Mouse (Mus musculus): ENCODE measurements around the gene Rbms3. TPM values are rescaled to one million over a fixed set of nuclear protein-coding genes. Genes with fewer than 3 reads are reported as not detected.

The Rbms3 gene
- total and polyA plus RNA-seq, 3 experiments: not detected

DNA sequence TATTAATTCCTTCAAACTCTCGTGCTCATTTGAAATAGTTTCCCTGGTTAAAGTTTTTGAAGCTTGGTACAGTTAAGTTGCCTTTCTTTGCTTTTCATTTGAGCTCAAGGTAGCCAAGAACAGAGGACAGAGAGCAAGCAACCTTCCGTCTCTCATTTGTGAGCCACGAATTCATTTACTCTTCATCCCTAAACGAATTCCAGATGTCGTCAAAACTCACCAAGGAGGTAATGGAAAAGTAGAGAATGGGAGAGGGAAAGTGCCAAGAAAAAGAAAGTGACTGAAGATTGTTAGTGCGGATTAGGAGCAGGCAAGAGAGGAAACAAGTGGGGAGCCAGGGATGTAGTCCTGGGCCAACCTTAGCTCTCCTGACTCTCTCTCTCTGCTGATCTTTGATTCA lies 630.5 kb downstream of the Rbms3 start:
- H3K79me2 ChIP-seq (replicated peaks; ENCODE audit: control insufficient read depth, extremely low read depth, insufficient read depth, poor library complexity, severe bottlenecking): no peaks in the 10 kb centered on the region
- H3K4me2 ChIP-seq (ENCODE audit: insufficient read depth, low read depth, poor library complexity, severe bottlenecking): no peak overlapping the region
- dilution Hi-C loops (cut with MboI; ENCODE audit: extremely low pct_ligation_motif_present, extremely low pct_unique_long_range_greater_than_20kb, low sequenced_read_pairs): no loop called here
- no peak for DNase-seq (ENCODE audit: extremely low read depth)
- H3K27me3 ChIP-seq (replicated peaks): no peaks in the 10 kb centered on the region
- in situ Hi-C loops (cut with MboI; ENCODE audit: low pct_ligation_motif_present, low pct_unique_long_range_greater_than_20kb, low sequenced_read_pairs): no loop called here
- no peak overlapping the region for H3K4me3 ChIP-seq (replicated peaks in 1 of 3; ENCODE audit: low read depth in 2 of 3, low read length in 2 of 3, poor library complexity in 1 of 3)
- H3K4me1 ChIP-seq (ENCODE audit: control insufficient read depth in 1 of 2, insufficient read depth in 2 of 2): no peaks in the 10 kb centered on the region
- TF ChIP-seq JUN (IDR thresholded peaks at IDR 0.05; ENCODE audit: insufficient read depth, low read depth, low read length) (no peak), CHD2 (IDR thresholded peaks at IDR 0.05; ENCODE audit: low read length) (no peak), ZMIZ1 (IDR thresholded peaks at IDR 0.05; ENCODE audit: low read depth, low read length) (no peak), ZC3H11A (IDR thresholded peaks at IDR 0.05; ENCODE audit: low read depth, low read length) (no peak), TBP (conservative IDR thresholded peaks at IDR 0.05; ENCODE audit: low read depth, low read length) (no peak), ETS1 (conservative IDR thresholded peaks at IDR 0.05; ENCODE audit: low read depth, low read length) (no peak), TCF12 (IDR thresholded peaks at IDR 0.05; ENCODE audit: low read depth, low read length) (no peak), CHD1 (IDR thresholded peaks at IDR 0.05; ENCODE audit: low read depth, low read length) (no peak), RAD21 (IDR thresholded peaks at IDR 0.05; ENCODE audit: low read depth, low read length) (no peak), MAZ (IDR thresholded peaks at IDR 0.05; ENCODE audit: low read depth, low read length) (no peak)
- no peak overlapping the region for H3K27ac ChIP-seq (ENCODE audit: insufficient read depth, low read depth)
- H3K36me3 ChIP-seq (replicated peaks in 1 of 2; ENCODE audit: control insufficient read depth in 1 of 2, insufficient read depth in 1 of 2, low read length in 1 of 2): no peaks in the 10 kb centered on the region
- H3K9me3 ChIP-seq (replicated peaks; ENCODE audit: low read length): peaks cover 50% of the 10 kb centered on the region
- no peak overlapping the region for H3K9ac ChIP-seq (ENCODE audit: insufficient read depth, low read depth)

GRCm38 (mm10) chr9:116990321-116990720 lies 639.4 kb downstream of the Rbms3 start:
- H3K4me2 ChIP-seq (ENCODE audit: insufficient read depth, low read depth, poor library complexity, severe bottlenecking): no peak overlapping the region
- H3K4me3 ChIP-seq (replicated peaks in 1 of 3; ENCODE audit: low read depth in 2 of 3, low read length in 2 of 3, poor library complexity in 1 of 3): no peak overlapping the region
- H3K36me3 ChIP-seq (replicated peaks in 1 of 2; ENCODE audit: control insufficient read depth in 1 of 2, insufficient read depth in 1 of 2, low read length in 1 of 2): no peaks in the 10 kb centered on the region
- dilution Hi-C loops (cut with MboI; ENCODE audit: extremely low pct_ligation_motif_present, extremely low pct_unique_long_range_greater_than_20kb, low sequenced_read_pairs) (no loop called here), in situ Hi-C loops (cut with MboI; ENCODE audit: low pct_ligation_motif_present, low pct_unique_long_range_greater_than_20kb, low sequenced_read_pairs) (no loop called here)
- H3K27me3 ChIP-seq (replicated peaks): no peaks in the 10 kb centered on the region
- no peak overlapping the region for H3K9ac ChIP-seq (ENCODE audit: insufficient read depth, low read depth)
- H3K79me2 ChIP-seq (replicated peaks; ENCODE audit: control insufficient read depth, extremely low read depth, insufficient read depth, poor library complexity, severe bottlenecking): no peaks in the 10 kb centered on the region
- TF ChIP-seq EP300 (IDR thresholded peaks at IDR 0.05; ENCODE audit: low read length): no peak
- peaks cover 31% of the 10 kb centered on the region for H3K9me3 ChIP-seq (replicated peaks; ENCODE audit: low read length)
- DNase-seq (ENCODE audit: extremely low read depth): no peak
- H3K4me1 ChIP-seq (ENCODE audit: control insufficient read depth in 1 of 2, insufficient read depth in 2 of 2): no peaks in the 10 kb centered on the region
- H3K27ac ChIP-seq (ENCODE audit: insufficient read depth, low read depth): no peak overlapping the region

DNA sequence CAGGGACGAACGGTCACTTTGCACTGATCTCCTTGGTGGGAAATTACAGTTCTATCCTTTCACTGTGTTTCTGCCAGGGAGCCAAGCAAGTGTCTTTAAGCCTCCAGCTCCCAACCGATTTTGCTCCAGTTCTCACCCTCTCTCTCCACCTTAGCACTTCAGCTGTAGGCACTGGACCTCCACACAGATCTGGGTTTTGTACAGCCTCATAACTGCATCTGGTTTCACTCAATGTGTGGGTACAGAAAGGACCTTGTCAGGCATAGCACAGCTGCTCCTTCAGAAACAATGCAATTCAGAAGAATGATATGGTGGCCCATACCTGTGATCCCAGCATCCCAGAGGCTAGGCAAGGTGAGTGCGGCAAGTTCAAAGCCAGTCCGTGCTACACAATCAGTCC lies 648.9 kb downstream of the Rbms3 start:
- DNase-seq (ENCODE audit: extremely low read depth): no peak
- H3K9me3 ChIP-seq (replicated peaks; ENCODE audit: low read length): peaks cover 39% of the 10 kb centered on the region
- H3K79me2 ChIP-seq (replicated peaks; ENCODE audit: control insufficient read depth, extremely low read depth, insufficient read depth, poor library complexity, severe bottlenecking): no peaks in the 10 kb centered on the region
- H3K4me2 ChIP-seq (ENCODE audit: insufficient read depth, low read depth, poor library complexity, severe bottlenecking): no peak overlapping the region
- no peak overlapping the region for H3K9ac ChIP-seq (ENCODE audit: insufficient read depth, low read depth)
- H3K36me3 ChIP-seq (replicated peaks in 1 of 2; ENCODE audit: control insufficient read depth in 1 of 2, insufficient read depth in 1 of 2, low read length in 1 of 2): no peaks in the 10 kb centered on the region
- H3K4me3 ChIP-seq (replicated peaks in 1 of 3; ENCODE audit: low read depth in 2 of 3, low read length in 2 of 3, poor library complexity in 1 of 3): no peak overlapping the region
- in situ Hi-C loops (cut with MboI; ENCODE audit: low pct_ligation_motif_present, low pct_unique_long_range_greater_than_20kb, low sequenced_read_pairs): no loop called here
- H3K4me1 ChIP-seq (ENCODE audit: control insufficient read depth in 1 of 2, insufficient read depth in 2 of 2): no peaks in the 10 kb centered on the region
- no peaks in the 10 kb centered on the region for H3K27me3 ChIP-seq (replicated peaks)
- no peak for TF ChIP-seq MAZ (IDR thresholded peaks at IDR 0.05; ENCODE audit: low read depth, low read length)
- no peak overlapping the region for H3K27ac ChIP-seq (ENCODE audit: insufficient read depth, low read depth)
- dilution Hi-C loops (cut with MboI; ENCODE audit: extremely low pct_ligation_motif_present, extremely low pct_unique_long_range_greater_than_20kb, low sequenced_read_pairs): no loop called here
